Mouse (Mus musculus) heart, embryonic 16.5 days (tissue): ENCODE results near the gene Adgrf3. TPM values are rescaled to one million over a fixed set of nuclear protein-coding genes. Genes with fewer than 3 reads are reported as not detected.

Experiments used
- ATAC-seq: fragments of 200-750 bp; cut with Nextera tagmentation; replicated peaks from 2 replicates; pipeline ENCODE4 v1.8.0; 2017; ENCODE audit warnings: moderate number of reproducible peaks; ENCODE audit not compliant: insufficient read depth, low FRiP score; ENCODE audit errors: extremely low read depth
- H3K27ac ChIP-seq: fragments of 300-500 bp; sonication (generic); 2 replicates; pipeline ENCODE4 v1.5.1; 2014; ENCODE audit warnings: mild to moderate bottlenecking, low read length, control low read depth, moderate library complexity
- H3K27me3 ChIP-seq: fragments of 300-500 bp; sonication (generic); 2 replicates; pipeline ENCODE4 v1.6.1; 2014; ENCODE audit warnings: low read length, mixed read lengths; ENCODE audit not compliant: control insufficient read depth, insufficient read depth
- H3K36me3 ChIP-seq: fragments of 300-500 bp; sonication (generic); 2 replicates; pipeline ENCODE4 v1.6.1; 2014; ENCODE audit not compliant: control insufficient read depth, insufficient read depth
- H3K4me1 ChIP-seq: fragments of 300-500 bp; sonication (generic); 2 replicates; pipeline ENCODE4 v1.6.1; 2014; ENCODE audit warnings: low read length, mixed read lengths; ENCODE audit not compliant: control insufficient read depth, insufficient read depth
- H3K4me2 ChIP-seq: fragments of 300-500 bp; sonication (generic); 2 replicates; pipeline ENCODE4 v1.6.1; 2014; ENCODE audit warnings: low read depth, mild to moderate bottlenecking, control low read depth, low read length
- H3K4me3 ChIP-seq: fragments of 300-500 bp; sonication (generic); 2 replicates; pipeline ENCODE4 v1.5.1; 2014; ENCODE audit warnings: mild to moderate bottlenecking, control low read depth, low read length
- H3K9ac ChIP-seq: fragments of 300-500 bp; sonication (generic); 2 replicates; pipeline ENCODE4 v1.6.1; 2014; ENCODE audit warnings: low read length, control low read depth
- H3K9me3 ChIP-seq: fragments of 300-500 bp; sonication (generic); replicated peaks from 2 replicates; pipeline ENCODE4 v1.6.1; 2016; ENCODE audit warnings: low read length; ENCODE audit not compliant: control insufficient read depth
- WGBS: fragments of 180-500 bp; shearing (Covaris S2); extraction: QIAGEN DNeasy Blood & Tissue Kit; methylation state at CpG from one replicate; pipeline ENCODE4 v1.1.7; 2014; 5-methylcytosine and 5-hydroxymethylcytosine counted together
- polyA plus RNA-seq: library from polyadenylated mRNA; unstranded; fragments of >200 nt; fragmentation: Nextera tagmentation; extraction: Ambion mirVana; gene quantifications from 2 replicates; pipeline ENCODE4 v1.2.1, GENCODE M21; 2015

Adgrf3 gene
- polyA plus RNA-seq, 1 experiment from 2014 or later: 0.33 TPM

DNA sequence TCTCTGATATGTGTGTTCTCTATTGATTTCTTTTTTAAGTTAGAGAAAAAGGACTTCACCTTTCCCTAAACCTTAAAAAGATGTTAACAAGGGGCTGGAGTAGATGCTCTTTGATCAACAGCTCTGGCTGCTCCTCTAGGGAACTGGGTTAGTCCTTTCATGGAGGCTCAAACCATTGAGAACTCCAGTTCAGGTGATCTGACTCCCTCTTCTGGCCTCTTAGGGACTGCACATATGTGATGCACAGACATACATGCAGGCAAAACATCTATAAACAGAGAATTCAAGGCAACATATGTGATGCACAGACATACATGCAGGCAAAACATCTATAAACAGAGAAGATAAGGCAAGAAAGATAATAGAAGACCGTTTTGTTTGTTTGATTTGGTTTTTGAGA lies 13.1 kb downstream of the Adgrf3 start:
- H3K4me1 ChIP-seq: peaks cover 2% of the 10 kb centered on the region; the same call in 1 of the 2 replicates
- H3K36me3 ChIP-seq: peaks cover 20% of the 10 kb centered on the region
- no peak overlapping the region for H3K27ac ChIP-seq
- H3K9me3 ChIP-seq: no peaks in the 10 kb centered on the region
- no peak overlapping the region for H3K4me3 ChIP-seq
- H3K9ac ChIP-seq: no peak overlapping the region
- no peak overlapping the region for H3K4me2 ChIP-seq
- no peaks in the 10 kb centered on the region for H3K27me3 ChIP-seq
- ATAC-seq: no peak
- WGBS: 72% methylated on average over 1 of the region's 1 CpGs

GRCm38 (mm10) chr5:30187687-30188485 lies 17.6 kb downstream of the Adgrf3 start:
- Histone ChIP-seq H3K4me2 (no peak overlapping the region), H3K27me3 (no peaks in the 10 kb centered on the region), H3K9ac (no peak overlapping the region), H3K4me3 (no peak overlapping the region), H3K27ac (no peak overlapping the region), H3K4me1 (no peaks in the 10 kb centered on the region), H3K9me3 (no peaks in the 10 kb centered on the region), H3K36me3 (peaks cover 45% of the 10 kb centered on the region)
- no peak for ATAC-seq
- WGBS: 84% methylated on average over 12 of the region's 12 CpGs

- no peak overlapping the region for H3K9ac ChIP-seq
- no peak overlapping the region for H3K4me2 ChIP-seq
- H3K9me3 ChIP-seq: no peaks in the 10 kb centered on the region
- WGBS: 74% methylated on average over 4 of the region's 4 CpGs
- no peak for ATAC-seq
- H3K27ac ChIP-seq: no peak overlapping the region
- peaks cover 61% of the 10 kb centered on the region for H3K36me3 ChIP-seq
- no peak overlapping the region for H3K4me3 ChIP-seq
- H3K4me1 ChIP-seq: peaks cover 17% of the 10 kb centered on the region
- no peaks in the 10 kb centered on the region for H3K27me3 ChIP-seq
These were observed 29.7 kb downstream of the Adgrf3 start for GRCm38 (mm10) chr5:30175811-30176210.

GRCm38 (mm10) chr5:30172931-30173692 lies 32.4 kb downstream of the Adgrf3 start:
- H3K36me3 ChIP-seq: peaks cover 54% of the 10 kb centered on the region
- H3K4me3 ChIP-seq: no peak overlapping the region
- WGBS: 60% methylated on average over 20 of the region's 20 CpGs
- H3K27ac ChIP-seq: peak overlapping the region; percentile 94
- no peak for ATAC-seq
- H3K27me3 ChIP-seq: no peaks in the 10 kb centered on the region
- H3K9ac ChIP-seq: no peak overlapping the region
- peaks cover 27% of the 10 kb centered on the region for H3K4me1 ChIP-seq
- H3K4me2 ChIP-seq: no peak overlapping the region
- H3K9me3 ChIP-seq: no peaks in the 10 kb centered on the region

GRCm38 (mm10) chr5:30172115-30172514 lies 33.4 kb downstream of the Adgrf3 start:
- Histone ChIP-seq H3K27me3 (no peaks in the 10 kb centered on the region), H3K9ac (peak overlapping the region; percentile 55), H3K4me2 (peak overlapping the region; percentile 23), H3K4me3 (no peak overlapping the region), H3K4me1 (peaks cover 27% of the 10 kb centered on the region), H3K27ac (peak overlapping the region; percentile 94), H3K36me3 (peaks cover 48% of the 10 kb centered on the region), H3K9me3 (no peaks in the 10 kb centered on the region)
- peak; percentile 90 for ATAC-seq

GRCm38 (mm10) chr5:30170303-30170940 lies 35.1 kb downstream of the Adgrf3 start:
- no peak overlapping the region for H3K9ac ChIP-seq
- H3K4me3 ChIP-seq: no peak overlapping the region
- 57% methylated on average over 5 of the region's 5 CpGs for WGBS
- no peak for ATAC-seq
- H3K27me3 ChIP-seq: no peaks in the 10 kb centered on the region
- H3K36me3 ChIP-seq: peaks cover 38% of the 10 kb centered on the region
- peak overlapping the region; percentile 12; the same call in 1 of the 2 replicates for H3K4me2 ChIP-seq
- no peaks in the 10 kb centered on the region for H3K9me3 ChIP-seq
- peaks cover 27% of the 10 kb centered on the region for H3K4me1 ChIP-seq
- H3K27ac ChIP-seq: peak overlapping the region; percentile 87

GRCm38 (mm10) chr5:30165234-30165946 lies 40.1 kb downstream of the Adgrf3 start:
- H3K4me1 ChIP-seq: peaks cover 10% of the 10 kb centered on the region
- H3K27me3 ChIP-seq: no peaks in the 10 kb centered on the region
- H3K4me2 ChIP-seq: peak overlapping the region; percentile 35; the same call in 1 of the 2 replicates
- H3K4me3 ChIP-seq: no peak overlapping the region
- H3K9ac ChIP-seq: no peak overlapping the region
- peak overlapping the region; percentile 79 for H3K27ac ChIP-seq
- H3K36me3 ChIP-seq: peaks cover 15% of the 10 kb centered on the region
- H3K9me3 ChIP-seq: no peaks in the 10 kb centered on the region
- no peak; the same call in 1 of the 2 replicates for ATAC-seq
- 54% methylated on average over 5 of the region's 5 CpGs for WGBS

GRCm38 (mm10) chr5:30162339-30162738 lies 43.2 kb downstream of the Adgrf3 start:
- Histone ChIP-seq H3K27ac (no peak overlapping the region), H3K9me3 (no peaks in the 10 kb centered on the region), H3K36me3 (peaks cover 7% of the 10 kb centered on the region), H3K27me3 (no peaks in the 10 kb centered on the region), H3K4me2 (no peak overlapping the region), H3K4me3 (no peak overlapping the region), H3K4me1 (peaks cover 18% of the 10 kb centered on the region), H3K9ac (no peak overlapping the region)
- WGBS: 67% methylated on average over 6 of the region's 6 CpGs
- no peak for ATAC-seq
